Mouse (Mus musculus): ENCODE results near the gene Slc9a9.
A peak's percentile ranks its signal among the peaks of the same experiment; 100 is the strongest.

Gene Slc9a9

GRCm38 (mm10) chr9:95073691-95074090 lies 404.0 kb downstream of the Slc9a9 start:
- no peak for DNase-seq (ENCODE audit: low read depth, low spot score)

- no peak for DNase-seq (ENCODE audit: low read depth, low spot score)
Measured at GRCm38 (mm10) chr9:95075856-95076255, 406.1 kb downstream of the Slc9a9 start.

- DNase-seq (ENCODE audit: low read depth, low spot score): no peak
Measured at GRCm38 (mm10) chr9:95077938-95078337, 408.2 kb downstream of the Slc9a9 start.

GRCm38 (mm10) chr9:95078626-95079025 lies 408.9 kb downstream of the Slc9a9 start:
- no peak for DNase-seq (ENCODE audit: low read depth, low spot score)

- no peak for DNase-seq (ENCODE audit: low read depth, low spot score)
Measured at GRCm38 (mm10) chr9:95079951-95080350, 410.2 kb downstream of the Slc9a9 start.

GRCm38 (mm10) chr9:95086109-95086821 lies 416.6 kb downstream of the Slc9a9 start:
- DNase-seq (ENCODE audit: low read depth, low spot score): no peak

GRCm38 (mm10) chr9:95088221-95088620 lies 418.5 kb downstream of the Slc9a9 start:
- no peak for DNase-seq (ENCODE audit: low read depth, low spot score)

GRCm38 (mm10) chr9:95089050-95089449 lies 419.3 kb downstream of the Slc9a9 start:
- no peak for DNase-seq (ENCODE audit: low read depth, low spot score)

GRCm38 (mm10) chr9:95096486-95096885 lies 426.8 kb downstream of the Slc9a9 start:
- DNase-seq (ENCODE audit: low read depth, low spot score): no peak

GRCm38 (mm10) chr9:95105768-95106167 lies 436.1 kb downstream of the Slc9a9 start:
- DNase-seq (ENCODE audit: low read depth, low spot score): no peak

- DNase-seq (ENCODE audit: low read depth, low spot score): no peak
Measured at GRCm38 (mm10) chr9:95109799-95110198, 440.1 kb downstream of the Slc9a9 start.

GRCm38 (mm10) chr9:95110768-95111167 lies 441.1 kb downstream of the Slc9a9 start:
- no peak for DNase-seq (ENCODE audit: low read depth, low spot score)

GRCm38 (mm10) chr9:95111732-95112131 lies 442.0 kb downstream of the Slc9a9 start:
- DNase-seq (ENCODE audit: low read depth, low spot score): no peak

- DNase-seq (ENCODE audit: low read depth, low spot score): no peak
Measured at GRCm38 (mm10) chr9:95113157-95114135, 443.7 kb downstream of the Slc9a9 start.

GRCm38 (mm10) chr9:95120062-95120461 lies 450.4 kb downstream of the Slc9a9 start:
- DNase-seq (ENCODE audit: low read depth, low spot score): no peak

- peak; percentile 11 for DNase-seq (ENCODE audit: low read depth, low spot score)
Measured at GRCm38 (mm10) chr9:95121151-95121835, 451.6 kb downstream of the Slc9a9 start.

- no peak for DNase-seq (ENCODE audit: low read depth, low spot score)
Measured at GRCm38 (mm10) chr9:95125683-95126082, 456.0 kb downstream of the Slc9a9 start.

- DNase-seq (ENCODE audit: low read depth, low spot score): no peak
Measured at GRCm38 (mm10) chr9:95127774-95128173, 458.1 kb downstream of the Slc9a9 start.

GRCm38 (mm10) chr9:95149206-95149729 lies 479.6 kb downstream of the Slc9a9 start:
- DNase-seq (ENCODE audit: low read depth, low spot score): no peak

- no peak for DNase-seq (ENCODE audit: low read depth, low spot score)
Measured at GRCm38 (mm10) chr9:95150096-95150495, 480.4 kb downstream of the Slc9a9 start.

GRCm38 (mm10) chr9:95150597-95150996 lies 480.9 kb downstream of the Slc9a9 start:
- DNase-seq (ENCODE audit: low read depth, low spot score): no peak

- no peak for DNase-seq (ENCODE audit: low read depth, low spot score)
Measured at GRCm38 (mm10) chr9:95150998-95151397, 481.3 kb downstream of the Slc9a9 start.

Data from WW6 (cell line).